Mouse (Mus musculus) CH12.LX (cell line): ENCODE measurements at regions not wholly inside any gene's neighbourhood (a gene's known extent, or its start where the extent isn't known, plus 50 kb on each side); places are given as distances from the start of the nearest gene placed in this dataset.

Experiments
- DNase-seq: peaks from one replicate; pipeline ENCODE4 v3.0.0-alpha.2; 2013; ENCODE audit errors: extremely low read depth
- H3K27ac ChIP-seq: 2 replicates; pipeline ENCODE4 v1.5.1; 2012; ENCODE audit warnings: low read depth, mild to moderate bottlenecking, control low read depth, moderate library complexity; ENCODE audit not compliant: insufficient read depth
- H3K27me3 ChIP-seq: replicated peaks from 2 replicates; pipeline ENCODE3; 2012; ENCODE audit warnings: inconsistent platforms
- H3K36me3 ChIP-seq, 2 experiments: replicated peaks in 1 of 2; 2 replicates each; pipeline versions ENCODE3 to v1.6.1; 2012; ENCODE audit warnings: inconsistent platforms in 1 of 2, low read length in 1 of 2, mild to moderate bottlenecking in 1 of 2, mixed read lengths in 1 of 2, moderate library complexity in 1 of 2; ENCODE audit not compliant: control insufficient read depth in 1 of 2, insufficient read depth in 1 of 2
- H3K4me1 ChIP-seq, 2 experiments: 2 replicates each; pipeline ENCODE4 v1.6.1; 2012; ENCODE audit warnings: inconsistent platforms in 1 of 2, moderate library complexity in 1 of 2; ENCODE audit not compliant: insufficient read depth in 2 of 2, control insufficient read depth in 1 of 2
- H3K4me2 ChIP-seq: 2 replicates; pipeline ENCODE4 v1.6.1; 2012; ENCODE audit warnings: low read depth, mild to moderate bottlenecking, control low read depth; ENCODE audit not compliant: poor library complexity, insufficient read depth, severe bottlenecking
- H3K4me3 ChIP-seq, 3 experiments: fragments of 150-350 bp in 1 of 3; sonication (generic) in 1 of 3; replicated peaks in 1 of 3; 2 replicates each; pipeline versions ENCODE3 to v1.5.1; 2011 to 2012; ENCODE audit warnings: low read depth in 2 of 3, low read length in 2 of 3, mild to moderate bottlenecking in 2 of 3, moderate library complexity in 2 of 3, control low read depth in 1 of 3, improper control_type of control experiment in 1 of 3, inconsistent platforms in 1 of 3, mixed read lengths in 1 of 3; ENCODE audit not compliant: poor library complexity in 1 of 3
- H3K79me2 ChIP-seq: replicated peaks from 2 replicates; pipeline ENCODE4 v1.6.1; 2012; ENCODE audit warnings: mild to moderate bottlenecking, moderate library complexity; ENCODE audit not compliant: control insufficient read depth, poor library complexity, insufficient read depth, severe bottlenecking; ENCODE audit errors: extremely low read depth
- H3K9ac ChIP-seq: 2 replicates; pipeline ENCODE4 v1.6.1; 2012; ENCODE audit warnings: low read depth, mild to moderate bottlenecking, control low read depth, moderate library complexity; ENCODE audit not compliant: insufficient read depth
- H3K9me3 ChIP-seq: replicated peaks from 2 replicates; pipeline ENCODE3; 2012; ENCODE audit warnings: low read length, inconsistent platforms, mixed read lengths
- CTCF ChIP-seq, 2 experiments: IDR thresholded peaks in 1 of 2; conservative IDR thresholded peaks in 1 of 2; 2 replicates each; pipeline ENCODE4 v1.5.1; 2011 to 2012; ENCODE audit warnings: low read depth in 2 of 2, low read length in 2 of 2, improper control_type of control experiment in 1 of 2, inconsistent platforms in 1 of 2, mild to moderate bottlenecking in 1 of 2, moderate library complexity in 1 of 2
- ELF1 ChIP-seq: IDR thresholded peaks from 2 replicates; pipeline ENCODE4 v1.6.1; 2014; ENCODE audit warnings: low read depth, mild to moderate bottlenecking, inconsistent platforms, low read length, improper control_type of control experiment
- EP300 ChIP-seq: IDR thresholded peaks from 2 replicates; pipeline ENCODE4 v1.6.1; 2011; ENCODE audit warnings: low read length, improper control_type of control experiment
- ETS1 ChIP-seq: conservative IDR thresholded peaks from 2 replicates; pipeline ENCODE4 v1.6.1; 2012; ENCODE audit warnings: low read depth, mild to moderate bottlenecking, inconsistent platforms, low read length, improper control_type of control experiment, moderate library complexity
- GABPA ChIP-seq: IDR thresholded peaks from 2 replicates; pipeline ENCODE4 v1.6.1; 2012; ENCODE audit warnings: low read depth, low read length, improper control_type of control experiment, inconsistent platforms; ENCODE audit not compliant: insufficient replicate concordance
- HCFC1 ChIP-seq: IDR thresholded peaks from 2 replicates; pipeline ENCODE4 v1.6.1; 2012; ENCODE audit warnings: low read depth, mild to moderate bottlenecking, inconsistent platforms, low read length, improper control_type of control experiment
- MAZ ChIP-seq: IDR thresholded peaks from 2 replicates; pipeline ENCODE4 v1.6.1; 2012; ENCODE audit warnings: low read depth, mild to moderate bottlenecking, inconsistent platforms, low read length, improper control_type of control experiment, moderate library complexity
- MXI1 ChIP-seq: IDR thresholded peaks from 2 replicates; pipeline ENCODE4 v1.6.1; 2011; ENCODE audit warnings: mild to moderate bottlenecking, low read depth, low read length, improper control_type of control experiment
- NELFE ChIP-seq: IDR thresholded peaks from 2 replicates; pipeline ENCODE4 v1.6.1; 2011; ENCODE audit warnings: low read depth, low read length, improper control_type of control experiment
- SIN3A ChIP-seq: IDR thresholded peaks from 2 replicates; pipeline ENCODE4 v1.6.1; 2012; ENCODE audit warnings: low read length, improper control_type of control experiment, inconsistent platforms
- SMC3 ChIP-seq: IDR thresholded peaks from 2 replicates; pipeline ENCODE4 v1.6.1; 2011; ENCODE audit warnings: low read depth, low read length, improper control_type of control experiment
- USF1 ChIP-seq: IDR thresholded peaks from 2 replicates; pipeline ENCODE4 v1.6.1; 2014; ENCODE audit warnings: low read depth, mild to moderate bottlenecking, inconsistent platforms, low read length, improper control_type of control experiment
- USF2 ChIP-seq: conservative IDR thresholded peaks from 2 replicates; pipeline ENCODE4 v1.6.1; 2011; ENCODE audit warnings: low read depth, low read length, improper control_type of control experiment
- ZC3H11A ChIP-seq: IDR thresholded peaks from 2 replicates; pipeline ENCODE4 v1.6.1; 2012; ENCODE audit warnings: low read depth, mild to moderate bottlenecking, inconsistent platforms, low read length, improper control_type of control experiment
- ZKSCAN1 ChIP-seq: IDR thresholded peaks from 2 replicates; pipeline ENCODE4 v1.6.1; 2012; ENCODE audit warnings: low read depth, inconsistent platforms, low read length, improper control_type of control experiment, borderline replicate concordance
- ZMIZ1 ChIP-seq: IDR thresholded peaks from 2 replicates; pipeline ENCODE4 v1.6.1; 2012; ENCODE audit warnings: low read depth, mild to moderate bottlenecking, inconsistent platforms, low read length, improper control_type of control experiment
- ZNF384 ChIP-seq: IDR thresholded peaks from 2 replicates; pipeline ENCODE4 v1.6.1; 2012; ENCODE audit warnings: low read depth, low read length, improper control_type of control experiment, inconsistent platforms
- dilution Hi-C: fragments of 300-500 bp; cut with MboI; formaldehyde crosslinking; loops from 2 replicates; pipeline ENCODE4 v1.14.3; 2020; ENCODE audit warnings: low sequenced_read_pairs; ENCODE audit not compliant: extremely low pct_unique_long_range_greater_than_20kb, extremely low pct_ligation_motif_present
- in situ Hi-C: fragments of 300-500 bp; cut with MboI; formaldehyde crosslinking; loops from 3 replicates; pipeline ENCODE4 v1.14.3; 2019; ENCODE audit warnings: low sequenced_read_pairs, low pct_ligation_motif_present, low pct_unique_long_range_greater_than_20kb, mixed read lengths

GRCm38 (mm10) chr6:139154802-139155201 lies 347.0 kb downstream of the Rergl start:
- Histone ChIP-seq H3K4me3 (no peak overlapping the region), H3K27me3 (no peaks in the 10 kb centered on the region), H3K36me3 (no peaks in the 10 kb centered on the region), H3K79me2 (no peaks in the 10 kb centered on the region), H3K4me1 (no peaks in the 10 kb centered on the region), H3K4me2 (no peak overlapping the region), H3K9me3 (peaks cover 18% of the 10 kb centered on the region), H3K27ac (no peak overlapping the region), H3K9ac (no peak overlapping the region)
- in situ Hi-C loops (no loop called here), dilution Hi-C loops (no loop called here)
- DNase-seq: no peak
- TF ChIP-seq USF1: no peak
- no peak for TF ChIP-seq SIN3A
- no peak for TF ChIP-seq EP300
- TF ChIP-seq SMC3: no peak
- TF ChIP-seq CTCF (conservative IDR thresholded peaks at IDR 0.05 in 1 of 2, IDR thresholded peaks at IDR 0.05 in 1 of 2; ENCODE audit: low read depth in 2 of 2, low read length in 2 of 2): no peak
- no peak for TF ChIP-seq MAZ
- TF ChIP-seq HCFC1: no peak
- no peak for TF ChIP-seq ZC3H11A
- no peak for TF ChIP-seq ZKSCAN1
- no peak for TF ChIP-seq USF2
- no peak for TF ChIP-seq GABPA
- TF ChIP-seq ELF1: no peak
- TF ChIP-seq ZNF384: no peak

GRCm38 (mm10) chr6:139135693-139136092 lies 366.1 kb downstream of the Rergl start:
- no peaks in the 10 kb centered on the region for H3K27me3 ChIP-seq
- no peak overlapping the region for H3K27ac ChIP-seq
- no peaks in the 10 kb centered on the region for H3K36me3 ChIP-seq
- H3K4me2 ChIP-seq: no peak overlapping the region
- in situ Hi-C loops (no loop called here), dilution Hi-C loops (no loop called here)
- no peaks in the 10 kb centered on the region for H3K79me2 ChIP-seq
- DNase-seq: no peak
- H3K4me1 ChIP-seq: no peaks in the 10 kb centered on the region
- no peak overlapping the region for H3K9ac ChIP-seq
- peaks cover 14% of the 10 kb centered on the region for H3K9me3 ChIP-seq
- no peak overlapping the region for H3K4me3 ChIP-seq
- no peak for TF ChIP-seq MXI1
- TF ChIP-seq HCFC1: no peak
- TF ChIP-seq ZKSCAN1: no peak
- TF ChIP-seq NELFE: no peak
- TF ChIP-seq ETS1: no peak
- no peak for TF ChIP-seq EP300
- TF ChIP-seq ELF1: no peak
- TF ChIP-seq USF2: no peak
- no peak for TF ChIP-seq ZMIZ1
